Mouse (Mus musculus) testis, postnatal 14 days (tissue): ENCODE measurements around the gene Edc3.

ENCODE experiments used
- DNase-seq: peaks from one replicate; pipeline ENCODE4 v3.0.0; 2021; ENCODE audit warnings: low spot score

The Edc3 gene

DNA sequence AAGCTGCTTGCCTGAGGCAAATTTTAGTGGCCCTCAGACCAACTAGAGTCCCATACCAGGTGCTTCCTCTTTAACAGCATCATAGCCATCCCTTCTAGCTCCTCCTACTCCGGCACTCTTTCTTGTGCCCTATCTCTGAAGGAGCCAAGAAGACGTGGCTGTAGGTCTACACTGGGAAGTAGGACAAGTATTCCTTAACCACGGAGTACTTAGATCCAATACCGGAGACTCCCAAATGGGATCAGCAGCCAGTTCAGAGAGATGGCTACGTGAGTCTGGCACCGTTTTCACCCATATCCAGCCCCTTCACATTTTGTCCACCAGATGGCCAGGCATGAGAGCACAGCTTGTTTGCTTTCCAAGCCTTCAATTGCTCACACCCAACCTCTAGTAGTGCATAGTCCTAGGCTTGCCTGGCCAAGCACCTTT, 54.2 kb downstream of the Edc3 start:
- no peak for DNase-seq

DNA sequence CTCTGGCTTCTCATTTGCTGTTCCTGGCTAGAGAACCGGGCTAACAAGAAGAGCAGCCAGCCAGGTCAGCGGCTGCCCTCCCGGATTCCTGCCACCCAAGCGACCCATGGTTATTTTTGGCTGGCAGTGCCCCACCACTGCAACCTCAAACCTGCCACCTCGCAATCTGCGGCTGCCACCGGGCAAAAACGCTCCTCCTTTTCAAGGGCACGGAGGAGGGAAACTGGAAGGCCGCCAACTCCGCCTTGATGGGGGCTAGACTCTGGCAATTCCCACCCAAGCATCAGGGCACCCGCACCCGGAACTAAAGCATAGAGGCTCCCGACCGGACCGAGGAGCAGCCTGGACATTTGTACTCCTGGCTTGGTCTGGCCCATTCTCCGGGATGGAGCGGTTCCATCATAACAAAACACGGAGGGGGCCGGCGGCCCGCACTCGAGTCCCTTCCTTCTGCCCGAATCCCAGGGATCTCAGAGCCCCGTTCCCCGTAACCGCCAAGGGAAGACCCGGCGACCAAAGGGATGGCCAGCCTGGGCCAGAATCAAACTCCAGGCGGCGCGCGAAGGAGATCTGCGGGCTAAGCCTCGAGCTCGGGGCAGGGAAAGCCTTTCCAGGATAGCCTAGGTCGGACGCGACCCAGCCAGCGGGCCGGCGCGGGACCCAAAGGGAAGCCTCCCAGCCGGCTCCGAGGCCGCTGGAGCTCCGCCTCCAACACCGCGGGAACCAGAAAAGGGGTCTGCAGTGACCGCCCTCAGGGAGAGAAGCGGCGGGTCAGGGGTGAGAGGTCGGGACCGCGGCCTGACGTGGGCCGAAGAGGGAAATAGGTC, 56.0 kb downstream of the Edc3 start:
- DNase-seq = peak; percentile 77

DNA sequence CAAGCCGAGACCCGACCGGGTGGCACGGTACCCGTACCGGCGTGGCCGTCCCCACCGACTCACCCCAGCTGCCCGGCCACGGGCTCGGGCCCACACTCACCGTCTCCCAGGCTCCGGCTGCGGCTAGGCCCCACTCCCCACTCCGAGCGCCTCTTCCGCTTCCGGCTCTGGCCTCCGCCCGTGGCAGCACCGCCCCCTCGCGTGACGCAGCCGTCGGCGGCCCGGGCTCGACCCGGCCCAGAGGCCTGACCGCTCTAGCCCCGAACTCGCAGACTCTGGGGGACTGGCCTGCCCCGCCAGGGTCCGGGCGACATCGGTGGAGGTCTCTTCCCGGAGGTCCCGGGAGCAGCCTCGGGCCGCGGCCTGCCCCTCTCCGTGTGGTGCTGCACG, 56.6 kb downstream of the Edc3 start:
- DNase-seq = peak; percentile 96

DNA sequence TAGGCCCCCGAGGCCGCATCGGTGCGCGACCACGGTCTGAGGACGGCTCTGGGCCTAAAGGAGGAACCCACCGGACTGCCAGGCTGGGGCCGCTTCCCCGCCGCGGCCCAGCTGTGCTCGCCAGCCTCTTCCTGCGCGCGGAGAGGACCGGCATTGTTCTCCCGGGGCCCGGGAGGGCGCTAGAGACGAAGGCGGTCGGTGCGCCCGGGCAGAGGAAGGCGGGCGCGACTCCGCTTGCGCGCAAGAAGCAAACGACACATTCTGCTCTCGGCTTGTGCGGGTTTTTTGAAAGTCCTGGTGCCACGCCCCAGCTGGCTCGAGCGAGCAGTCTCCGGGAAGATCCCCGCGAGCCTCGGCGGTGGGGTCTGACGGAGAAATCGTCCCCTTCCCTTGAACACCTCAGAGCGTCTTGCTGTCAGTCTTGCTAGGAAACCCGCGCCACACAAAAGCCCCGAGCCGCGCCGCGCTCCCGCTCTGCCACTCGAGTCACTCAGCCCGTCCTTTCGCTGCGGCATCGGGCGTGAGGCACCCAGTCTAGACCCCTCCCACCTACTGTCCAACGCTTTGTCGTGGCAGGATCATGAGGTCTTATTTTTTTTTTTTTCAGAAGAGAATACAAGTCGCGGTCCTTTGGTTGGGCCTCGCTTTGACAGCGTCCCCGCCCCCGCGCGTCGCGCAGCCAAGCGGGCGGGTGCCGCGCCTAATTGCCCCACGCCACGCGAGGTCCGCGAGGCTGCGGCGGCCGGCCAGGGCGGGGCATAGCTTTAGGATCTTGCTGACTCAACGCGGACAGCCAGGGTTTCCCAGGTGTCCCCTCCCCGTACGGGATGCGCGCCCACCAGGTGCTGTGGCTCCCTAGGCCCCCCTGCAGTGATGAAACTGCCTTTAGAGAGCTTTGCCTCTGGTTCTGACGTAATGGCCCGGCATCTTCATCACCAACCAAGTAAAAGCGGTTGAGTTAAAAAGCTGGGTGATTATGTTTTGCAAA, 57.3 kb downstream of the Edc3 start, which contains the start of gene Clk3:
Gene Clk3 (minus strand): TSS at position 497 of the 988 bp plus-strand sequence.
- DNase-seq = peak; percentile 77

DNA sequence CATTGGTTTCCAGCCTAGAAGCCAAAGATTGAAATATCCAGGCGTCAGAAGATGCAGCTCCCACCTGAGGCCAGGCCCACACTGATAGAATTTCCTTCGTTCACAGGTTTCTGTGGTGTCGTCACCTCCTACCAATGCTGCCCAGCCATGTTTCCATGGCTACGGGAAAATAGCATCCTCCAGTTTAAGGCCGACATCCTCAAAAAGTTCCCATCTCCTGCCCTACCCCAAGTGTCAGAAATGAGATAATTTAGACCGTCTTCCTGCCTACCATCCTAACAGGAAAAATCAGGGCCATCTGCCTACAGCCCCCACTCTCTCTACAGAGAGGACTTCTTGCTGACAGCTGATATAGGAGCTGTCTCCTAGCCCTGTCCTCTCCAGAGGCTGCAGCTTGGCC, 58.1 kb downstream of the Edc3 start:
- no peak for DNase-seq

DNA sequence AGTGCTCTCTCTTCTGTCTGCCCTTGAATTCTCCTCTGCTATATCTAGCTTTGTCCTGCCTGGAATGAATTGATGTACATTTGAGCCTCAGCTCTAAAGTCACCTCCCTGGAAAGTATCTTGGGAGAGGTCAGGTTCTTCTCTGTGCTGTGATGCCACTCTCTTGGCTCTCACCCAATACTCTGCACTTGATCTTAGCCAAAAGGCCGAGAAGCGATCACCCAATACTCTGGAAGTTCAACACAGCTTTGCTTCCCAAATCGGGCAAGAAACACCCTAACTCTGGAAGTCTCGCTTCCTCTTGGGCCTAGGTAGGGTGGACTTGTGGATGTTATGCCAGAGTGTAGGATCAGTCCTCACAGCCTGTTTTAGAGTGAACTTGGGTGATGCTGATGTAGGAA, 58.9 kb downstream of the Edc3 start:
- DNase-seq = no peak

DNA sequence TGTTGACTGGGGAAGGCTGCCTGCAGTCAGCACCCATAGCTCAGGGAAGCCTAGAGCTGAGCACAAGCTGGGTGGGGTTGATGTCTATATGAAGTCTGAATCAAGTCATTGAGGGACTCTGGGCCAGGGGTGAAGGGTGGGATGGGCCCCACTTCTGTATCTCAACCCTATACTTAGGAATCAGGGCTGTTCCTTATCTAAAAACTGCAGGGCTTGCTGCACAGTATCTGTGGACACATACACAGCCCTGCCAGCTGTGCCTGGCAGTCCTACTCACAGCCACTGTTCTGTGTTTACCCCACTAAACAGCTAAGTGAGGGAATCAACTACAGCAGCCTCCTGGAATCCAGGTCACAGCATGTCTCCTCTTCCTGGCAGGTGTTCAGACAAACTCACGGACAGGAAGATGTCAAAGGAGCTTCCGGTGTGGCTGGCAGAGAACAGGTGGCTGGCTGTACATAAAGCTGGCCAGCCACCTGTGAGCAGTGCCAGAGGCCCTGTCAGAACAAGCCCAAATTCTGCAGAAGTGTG, 61.3 kb downstream of the Edc3 start:
- no peak for DNase-seq

DNA sequence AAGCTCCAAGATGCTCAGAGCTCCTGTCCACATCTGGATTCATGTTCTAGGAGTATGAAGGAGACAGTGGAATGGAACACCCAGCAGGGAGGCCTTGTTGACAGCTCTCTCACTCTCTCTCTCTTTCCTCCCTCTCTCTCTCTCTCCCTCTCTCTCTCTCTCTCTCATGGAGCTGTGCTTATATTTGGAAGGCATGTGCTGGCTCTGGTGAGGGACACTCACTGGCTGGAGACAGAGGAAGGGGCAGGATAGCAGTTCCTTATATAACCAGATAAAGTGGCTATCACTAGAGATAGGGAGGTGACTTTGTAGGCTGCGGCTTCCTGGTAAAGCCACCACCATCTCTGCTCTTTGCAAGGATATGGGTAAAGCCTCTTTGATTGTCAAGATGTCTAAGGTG, 61.9 kb downstream of the Edc3 start:
- no peak for DNase-seq

DNA sequence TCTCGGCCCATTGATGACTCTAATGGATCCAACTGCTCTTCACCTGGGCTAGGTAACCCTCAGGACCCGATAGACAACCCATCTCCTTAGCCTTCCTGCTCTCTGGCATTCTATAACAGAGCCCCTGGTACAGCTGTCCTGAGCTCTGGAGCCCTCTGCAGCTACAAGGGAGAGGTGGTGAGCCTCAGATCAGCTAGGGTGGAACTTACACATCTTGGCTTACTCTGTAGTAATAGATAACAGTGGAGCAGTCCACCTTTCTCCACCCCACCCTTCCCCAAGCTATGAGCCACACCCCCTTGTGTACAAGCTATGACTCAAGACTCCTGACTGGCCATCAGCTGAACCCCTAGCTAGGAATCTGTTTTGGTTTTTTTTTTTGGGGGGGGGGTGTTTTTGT, 62.5 kb downstream of the Edc3 start:
- DNase-seq = no peak

DNA sequence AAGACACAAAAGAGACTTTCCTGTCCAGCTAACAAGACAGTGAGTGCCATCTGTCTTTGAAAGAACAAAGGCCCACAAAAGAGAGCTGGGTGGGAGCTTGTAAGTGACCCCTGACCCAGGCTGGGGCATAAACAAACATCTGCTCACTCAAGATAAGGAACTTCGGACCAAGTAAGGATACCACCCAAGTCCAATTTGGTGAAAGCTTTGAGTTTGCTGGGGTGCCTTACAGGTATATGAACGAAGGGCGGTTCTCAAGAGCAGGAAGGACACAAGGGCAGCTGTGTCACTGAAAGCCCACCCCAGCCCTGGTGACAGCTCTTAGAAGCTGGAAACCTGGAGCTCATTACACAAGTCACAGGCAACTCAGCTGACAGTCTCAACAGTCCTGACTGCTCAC, 65.4 kb downstream of the Edc3 start:
- DNase-seq = no peak

DNA sequence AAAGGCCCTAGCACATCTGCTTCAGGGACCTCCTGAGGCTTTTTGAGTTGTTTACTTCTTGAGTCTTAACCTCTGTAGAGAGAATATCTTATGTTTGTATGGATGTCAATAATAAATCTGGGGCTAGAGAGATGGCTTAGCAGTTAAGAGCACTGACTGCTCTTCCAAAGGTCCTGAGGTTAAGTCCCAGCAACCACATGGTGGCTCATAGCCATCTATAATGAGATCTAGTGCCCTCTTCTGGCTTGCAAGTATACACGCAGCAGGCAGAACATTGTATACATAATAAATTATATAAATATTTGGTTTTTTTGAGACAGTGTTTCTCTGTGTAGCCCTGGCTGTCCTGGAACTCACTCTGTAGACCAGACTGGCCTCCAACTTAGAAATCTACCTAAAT, 65.8 kb downstream of the Edc3 start:
- no peak for DNase-seq

DNA sequence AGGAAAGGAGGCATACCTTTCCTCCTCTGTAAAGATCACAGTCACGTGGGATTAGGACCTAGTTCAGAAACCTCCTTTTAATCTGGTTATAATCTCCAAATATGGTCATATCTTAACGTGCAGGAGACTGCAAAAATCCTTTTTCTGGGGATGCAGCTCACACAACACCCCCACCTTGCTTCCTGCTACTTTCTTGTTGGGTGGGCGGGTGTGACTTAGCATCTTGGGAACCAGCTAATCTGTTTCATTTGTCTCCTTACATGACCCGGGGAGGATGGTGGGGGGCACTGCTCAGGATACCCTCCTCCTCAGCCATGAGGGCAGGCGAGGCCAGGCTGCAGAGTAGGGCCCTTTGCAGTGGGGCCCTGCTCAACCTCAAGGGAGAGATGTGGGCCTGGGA, 66.7 kb downstream of the Edc3 start:
- no peak for DNase-seq

DNA sequence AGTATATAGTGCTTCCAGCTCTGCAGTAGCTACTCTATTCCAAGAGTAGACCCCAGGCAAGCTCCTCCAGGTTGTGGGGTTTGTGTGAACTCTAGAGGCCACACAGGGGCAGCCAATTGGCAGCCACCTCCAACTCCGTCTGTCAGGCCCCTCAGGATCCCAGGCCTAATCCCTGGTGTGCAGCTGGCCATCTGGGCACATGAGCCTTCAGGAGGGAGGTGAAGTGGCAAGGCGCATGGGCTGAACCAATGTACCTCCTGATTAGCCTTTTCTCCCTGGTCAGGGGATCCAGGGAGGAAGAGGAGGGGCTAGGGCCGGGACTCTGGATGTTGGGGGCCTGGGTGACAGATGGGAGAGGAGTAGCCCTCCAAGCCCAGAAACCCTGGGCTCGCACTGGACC, 67.4 kb downstream of the Edc3 start:
- no peak for DNase-seq

DNA sequence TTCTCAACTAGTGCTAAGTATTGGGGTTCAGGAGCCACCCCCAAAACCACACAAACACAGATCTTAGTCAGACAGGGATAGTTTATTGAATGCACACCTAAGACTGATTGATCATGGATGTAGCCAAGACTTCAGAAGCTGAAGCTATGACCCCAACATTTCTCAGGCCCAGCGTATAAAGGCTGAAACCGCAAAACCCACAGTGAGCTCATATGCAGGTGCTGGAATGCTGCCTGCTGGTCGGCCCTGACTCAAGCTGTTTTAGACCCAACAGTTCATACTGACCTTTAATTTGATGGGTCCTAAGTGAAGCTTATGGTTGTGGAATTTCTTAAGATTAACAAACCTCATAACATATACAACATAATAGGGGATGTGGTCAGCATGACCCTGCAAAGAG, 74.3 kb downstream of the Edc3 start:
- no peak for DNase-seq

DNA sequence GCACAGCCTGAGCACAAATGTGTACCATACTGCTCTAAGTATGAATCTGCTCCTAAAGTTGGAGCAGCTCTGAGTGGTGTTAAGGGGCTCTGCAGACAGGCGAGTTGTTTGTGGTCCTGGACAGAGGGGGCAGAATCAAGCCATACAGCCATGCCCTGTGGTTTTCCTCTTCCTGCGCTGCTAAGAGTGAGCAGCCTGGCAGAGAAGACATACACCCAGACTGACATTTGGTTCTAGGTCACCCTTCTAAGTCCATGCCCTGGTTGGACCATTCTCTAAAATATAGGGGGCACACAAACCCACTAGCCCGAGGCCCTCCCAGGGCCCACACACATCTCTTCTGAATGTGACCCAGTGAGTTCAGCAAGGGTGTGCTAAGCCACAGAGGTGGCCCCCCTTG, 81.4 kb downstream of the Edc3 start:
- DNase-seq = no peak

DNA sequence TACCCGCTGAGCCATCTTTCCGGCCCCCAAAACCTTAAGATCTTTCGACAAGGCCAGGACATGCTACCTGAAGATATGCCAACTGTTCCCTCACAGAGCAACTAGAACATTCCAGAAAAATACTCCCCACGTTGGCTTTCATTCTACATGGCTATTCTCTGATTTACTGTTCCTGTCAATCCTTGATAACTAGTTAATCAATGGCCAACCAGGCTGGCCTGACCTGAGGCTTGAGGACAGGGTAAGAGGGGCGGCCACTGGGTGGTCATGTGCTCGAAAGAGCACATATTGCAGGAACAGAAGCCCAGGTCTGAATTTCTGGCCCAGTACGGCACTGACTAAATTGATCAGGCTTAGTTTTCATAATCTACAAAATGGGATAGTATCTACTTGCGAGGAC, 89.1 kb downstream of the Edc3 start:
- DNase-seq = no peak

DNA sequence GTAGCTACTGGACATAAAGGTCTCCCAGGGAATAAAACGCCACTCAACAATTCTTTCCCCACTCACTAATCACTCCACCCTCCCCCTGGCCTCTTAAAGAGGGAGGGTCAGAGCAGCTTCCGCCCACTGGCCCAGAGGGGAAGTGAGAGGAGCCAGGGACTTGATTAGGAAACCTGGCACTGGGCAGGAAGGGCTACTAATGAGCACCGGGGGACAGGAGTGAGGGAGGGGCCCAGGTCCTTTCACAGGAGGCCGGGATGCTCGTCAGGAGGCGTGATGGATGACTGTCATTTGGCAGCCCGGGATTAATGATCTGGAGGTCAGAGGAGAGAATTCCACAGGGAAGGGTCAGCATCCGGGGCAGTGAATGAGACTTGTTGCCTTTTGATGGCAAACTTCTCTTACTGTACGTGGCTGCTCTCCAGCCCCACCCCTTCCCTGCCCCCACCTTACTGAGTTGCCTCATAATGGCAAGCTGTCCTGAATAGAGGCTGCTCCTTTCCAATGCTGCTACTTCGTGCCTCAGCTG, 90.4 kb downstream of the Edc3 start:
- no peak for DNase-seq

DNA sequence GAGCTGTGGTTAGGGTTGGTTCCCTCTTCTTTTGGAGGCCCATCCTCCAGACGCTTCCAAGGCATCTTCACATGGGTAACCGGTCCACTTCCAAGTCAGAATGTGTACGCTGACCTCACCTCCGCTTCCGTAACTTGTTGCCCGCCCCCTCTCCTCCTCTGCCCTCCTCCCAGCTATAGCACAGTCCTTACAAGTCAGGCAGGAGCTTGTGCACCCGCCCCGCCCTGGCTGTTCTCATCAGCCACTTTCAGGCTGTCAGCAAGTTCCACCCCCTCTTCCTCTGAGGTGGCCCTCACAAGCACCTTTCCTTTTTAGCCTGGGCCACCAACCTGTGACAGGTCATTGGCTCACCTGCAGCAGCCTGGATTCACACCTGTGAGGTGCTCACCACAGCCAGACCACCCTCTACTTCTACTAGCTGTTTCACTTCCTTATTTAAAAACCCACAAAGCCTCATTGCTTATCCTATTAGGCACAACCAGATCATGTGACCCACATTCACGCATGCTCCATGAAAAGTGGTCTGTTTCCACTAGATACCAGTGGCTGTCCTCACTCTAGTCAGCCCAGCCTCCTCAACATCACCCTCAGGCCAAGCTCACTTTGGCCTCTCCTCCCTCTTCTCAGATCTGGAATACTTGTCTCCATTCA, 92.1 kb downstream of the Edc3 start:
- DNase-seq = no peak
